Mouse (Mus musculus): Measurements from ENCODE around the gene AC161166.1. TPM values are rescaled to one million over a fixed set of nuclear protein-coding genes. Genes with fewer than 3 reads are reported as not detected.

The AC161166.1 gene
- total RNA-seq, 2 experiments from 2014 or later: not detected

DNA sequence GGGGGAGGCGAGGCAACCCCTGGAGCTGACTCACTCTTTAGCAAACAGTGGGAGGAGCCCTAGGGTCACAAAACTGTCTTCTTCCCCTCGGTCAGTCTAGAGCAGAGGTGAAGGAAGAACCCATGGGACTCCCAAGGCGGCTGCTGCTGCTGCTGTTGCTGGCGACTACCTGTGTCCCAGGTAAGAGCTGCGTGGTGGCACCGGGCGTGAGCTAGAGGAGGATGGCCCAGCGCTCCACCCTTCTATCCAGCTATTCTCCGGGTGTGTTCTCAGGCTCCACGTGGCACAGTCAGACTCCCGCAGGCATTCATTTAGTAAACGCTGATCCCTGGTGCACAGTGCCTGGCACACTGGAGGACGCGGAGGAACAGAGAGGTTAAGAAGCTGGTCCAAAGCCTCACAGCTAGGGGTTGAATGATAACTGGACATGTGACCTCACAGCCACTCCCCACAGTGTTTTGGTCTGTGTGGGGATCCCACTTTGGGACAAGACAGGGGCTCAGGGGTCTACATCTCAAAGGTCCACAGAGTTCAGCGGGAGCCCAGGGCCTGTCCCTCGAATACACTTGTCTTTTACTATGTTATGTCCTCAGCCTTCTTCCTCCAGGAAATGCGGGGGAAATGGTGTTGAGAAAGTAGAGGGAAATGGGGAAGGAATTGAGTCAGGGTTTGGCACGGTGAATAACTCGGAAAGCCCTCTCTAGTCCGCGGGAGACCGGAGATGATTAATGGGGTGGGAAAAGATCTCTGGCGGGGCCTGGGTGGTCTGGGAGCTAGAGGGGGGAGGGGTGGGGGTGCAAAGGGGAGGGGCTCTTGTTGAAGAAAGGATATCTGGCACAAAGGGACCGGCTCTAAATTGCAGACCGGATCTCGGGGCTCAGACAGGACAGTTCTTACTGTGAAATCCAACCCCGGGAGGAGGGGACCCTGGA is 49.6 kb downstream of the AC161166.1 start, which contains the start of gene Plaur:
Gene Plaur (plus strand): TSS at position 97 of the 932 bp plus-strand sequence.
- no peak for DNase-seq (ENCODE audit: low spot score in 2 of 2)

DNA sequence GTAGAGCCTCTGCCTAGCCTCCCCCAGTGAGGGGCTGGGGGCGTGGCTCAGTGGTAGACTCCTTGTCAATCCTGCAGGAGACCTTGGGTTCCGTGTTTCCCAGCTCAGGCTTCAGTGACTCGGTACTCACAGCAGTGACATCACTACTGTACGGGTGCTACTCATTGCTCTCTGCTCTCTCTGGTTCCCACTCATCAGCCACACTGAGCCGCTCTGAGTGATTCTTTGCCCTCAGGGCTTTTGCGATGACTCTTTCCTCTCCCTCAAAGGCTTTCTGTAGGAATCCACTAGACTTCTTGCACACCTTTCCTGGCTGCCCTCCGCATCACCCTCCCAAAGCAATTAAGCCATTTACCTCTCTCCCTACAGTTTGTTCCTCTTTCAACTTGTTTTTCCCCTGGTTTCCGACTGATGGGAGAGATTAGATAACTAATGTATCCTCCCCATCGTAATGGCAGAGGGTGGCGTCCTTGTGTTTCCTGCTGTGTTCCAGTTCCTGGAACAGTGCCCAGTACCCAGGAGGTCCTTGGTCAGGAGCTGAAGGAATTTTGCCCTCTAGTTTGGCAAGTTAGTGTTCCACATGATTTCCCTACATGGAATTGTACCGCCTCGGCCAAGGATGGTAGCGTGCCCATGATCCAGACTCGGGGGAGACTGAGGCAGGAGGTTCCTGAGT is 50.7 kb downstream of the AC161166.1 start:
- no peak for DNase-seq (ENCODE audit: low spot score in 2 of 2)

Other genes with a start within 250 kb of the AC161166.1 start
- 10 to 100 TPM; 11.6 to 12.7 TPM for gene Zfp93, start 242.0 kb downstream of the AC161166.1 start, total RNA-seq (2021)
- gene Zfp61, start 211.2 kb downstream of the AC161166.1 start, total RNA-seq (2021): 10 to 100 TPM; 19.7 to 21.9 TPM
- 10 to 100 TPM; 12.2 to 14.1 TPM for gene Zfp94, start 195.8 kb downstream of the AC161166.1 start, total RNA-seq (2021)
- gene Tescl, start 178.5 kb downstream of the AC161166.1 start, total RNA-seq (2021): not detected
- gene Lypd5, start 163.3 kb downstream of the AC161166.1 start, total RNA-seq (2021): not detected
- under 1 TPM; 0.19 to 0.45 TPM for gene Kcnn4, start 142.2 kb downstream of the AC161166.1 start, total RNA-seq (2021)
- gene Smg9, start 112.8 kb downstream of the AC161166.1 start, total RNA-seq (2021): 10 to 100 TPM; 40.2 to 43.0 TPM
- gene Irgc1, start 60.2 kb downstream of the AC161166.1 start, total RNA-seq (2021): under 1 TPM in 1 of 2 experiments, not detected in 1; 0.37 TPM
- gene Plaur, start 50.0 kb downstream of the AC161166.1 start, total RNA-seq (2021): 1 to 10 TPM in 1 of 2 experiments, under 1 TPM in 1; 0.59 to 1.5 TPM
- 100 to 1,000 TPM; 207 to 219 TPM for gene Cadm4, start 30.4 kb downstream of the AC161166.1 start, total RNA-seq (2021)
- gene Zfp428, start 5.4 kb downstream of the AC161166.1 start, total RNA-seq (2021): 10 to 100 TPM; 47.7 to 49.3 TPM
- gene Irgq, start 18.2 kb upstream of the AC161166.1 start, total RNA-seq (2021): 10 to 100 TPM; 71.2 to 78.6 TPM
- not detected for gene Pinlyp, start 33.7 kb upstream of the AC161166.1 start, total RNA-seq (2021)
- 10 to 100 TPM; 36.4 to 40.1 TPM for gene Xrcc1, start 33.8 kb upstream of the AC161166.1 start, total RNA-seq (2021)
- gene Ethe1, start 75.1 kb upstream of the AC161166.1 start, total RNA-seq (2021): 10 to 100 TPM; 15.4 to 18.2 TPM
- 1 to 10 TPM; 6.9 to 7.3 TPM for gene Zfp575, start 75.2 kb upstream of the AC161166.1 start, total RNA-seq (2021)
- gene Phldb3, start 98.3 kb upstream of the AC161166.1 start, total RNA-seq (2021): under 1 TPM in 1 of 2 experiments, not detected in 1; 0.21 TPM
- under 1 TPM in 1 of 2 experiments, not detected in 1; 0.21 TPM for gene Lypd3, start 124.1 kb upstream of the AC161166.1 start, total RNA-seq (2021)
- not detected for gene Tex101, start 164.2 kb upstream of the AC161166.1 start, total RNA-seq (2021)
- not detected for gene BC049730, start 196.8 kb upstream of the AC161166.1 start, total RNA-seq (2021)
- gene Gm4763, start 214.5 kb upstream of the AC161166.1 start, total RNA-seq (2021): not detected
- gene Cd177, start 247.9 kb upstream of the AC161166.1 start, total RNA-seq (2021): not detected